Comparison of ENCODE assay signal across 8 mouse cellular contexts in genomic region chr7:57591249-57591577, GRCm38 (mm10).
DNase-seq lines count a peak whose midpoint lies in the region; ATAC-seq lines count a peak whose summit lies in the region.

No protein-coding gene starts in this region.

- WGBS in kidney, embryonic 15.5 days = under 1% methylated on average over 33 of the region's 34 CpGs
- WGBS in embryonic facial prominence, embryonic 12.5 days = under 1% methylated on average over 28 of the region's 34 CpGs
- WGBS in hindbrain, embryonic 13.5 days = under 1% methylated on average over 30 of the region's 34 CpGs
- under 1% methylated on average over 34 of the region's 34 CpGs for WGBS in midbrain, embryonic 13.5 days

- H3K27me3 ChIP-seq in kidney, embryonic 15.5 days = peaks cover 46% of the 10 kb centered on the region
- peaks cover 31% of the 10 kb centered on the region for H3K27me3 ChIP-seq in embryonic facial prominence, embryonic 12.5 days
- 0 out of 2 replicates have a peak, but pooled peaks cover 5% of the 10 kb centered on the region for H3K27me3 ChIP-seq in hindbrain, embryonic 13.5 days
- peaks cover 7% of the 10 kb centered on the region; the same call in 1 of the 2 replicates for H3K27me3 ChIP-seq in midbrain, embryonic 13.5 days

- H3K9ac ChIP-seq in kidney, embryonic 15.5 days = peak overlapping the region; percentile 37; the same call in 1 of the 2 replicates
- peak overlapping the region; percentile 58 for H3K9ac ChIP-seq in embryonic facial prominence, embryonic 12.5 days
- peak overlapping the region; percentile 89 for H3K9ac ChIP-seq in hindbrain, embryonic 13.5 days
- peak overlapping the region; percentile 83 for H3K9ac ChIP-seq in midbrain, embryonic 13.5 days (replicated peaks)

- H3K36me3 ChIP-seq in kidney, embryonic 15.5 days = no peaks in the 10 kb centered on the region
- no peaks in the 10 kb centered on the region for H3K36me3 ChIP-seq in embryonic facial prominence, embryonic 12.5 days
- H3K36me3 ChIP-seq in hindbrain, embryonic 13.5 days = no peaks in the 10 kb centered on the region
- H3K36me3 ChIP-seq in midbrain, embryonic 13.5 days = no peaks in the 10 kb centered on the region

- H3K27ac ChIP-seq in kidney, embryonic 15.5 days = no peak overlapping the region
- 0 out of 2 replicates have a peak overlapping the region, but pooled peaks have one; percentile 23 for H3K27ac ChIP-seq in embryonic facial prominence, embryonic 12.5 days
- peak overlapping the region; percentile 94 for H3K27ac ChIP-seq in hindbrain, embryonic 13.5 days
- H3K27ac ChIP-seq in midbrain, embryonic 13.5 days = peak overlapping the region; percentile 90

- no peaks in the 10 kb centered on the region for H3K9me3 ChIP-seq in kidney, embryonic 15.5 days (replicated peaks)
- H3K9me3 ChIP-seq in embryonic facial prominence, embryonic 12.5 days = no peaks in the 10 kb centered on the region
- no peaks in the 10 kb centered on the region for H3K9me3 ChIP-seq in hindbrain, embryonic 13.5 days
- no peaks in the 10 kb centered on the region for H3K9me3 ChIP-seq in midbrain, embryonic 13.5 days

- peaks cover 16% of the 10 kb centered on the region for H3K4me1 ChIP-seq in kidney, embryonic 15.5 days
- 0 out of 2 replicates have a peak, but pooled peaks cover 13% of the 10 kb centered on the region for H3K4me1 ChIP-seq in embryonic facial prominence, embryonic 12.5 days
- peaks cover 25% of the 10 kb centered on the region for H3K4me1 ChIP-seq in hindbrain, embryonic 13.5 days (replicated peaks)
- H3K4me1 ChIP-seq in midbrain, embryonic 13.5 days (replicated peaks) = peaks cover 9% of the 10 kb centered on the region; the same call in 1 of the 2 replicates

- DNase-seq in kidney, postnatal 25 days = no peak
- DNase-seq in ovary, postnatal 36 days (ENCODE audit: low spot score) = no peak
- DNase-seq in retina, postnatal 1 day = no peak
- DNase-seq in adrenal gland, adult 8-10 months = no peak

- peak; percentile 74 for ATAC-seq in kidney, embryonic 15.5 days (replicated peaks; ENCODE audit: low FRiP score)
- ATAC-seq in embryonic facial prominence, embryonic 12.5 days (ENCODE audit: insufficient number of reproducible peaks, insufficient read depth, low FRiP score, low TSS enrichment) = peak; percentile 70
- ATAC-seq in hindbrain, embryonic 13.5 days (ENCODE audit: low FRiP score) = peak; percentile 82
- ATAC-seq in midbrain, embryonic 13.5 days = peak; percentile 82

- peak overlapping the region; percentile 96 for H3K4me2 ChIP-seq in kidney, embryonic 15.5 days
- peak overlapping the region; percentile 97 for H3K4me2 ChIP-seq in embryonic facial prominence, embryonic 12.5 days (replicated peaks)
- peak overlapping the region; percentile 84 for H3K4me2 ChIP-seq in hindbrain, embryonic 13.5 days
- peak overlapping the region; percentile 83 for H3K4me2 ChIP-seq in midbrain, embryonic 13.5 days (replicated peaks)

- H3K4me3 ChIP-seq in kidney, embryonic 15.5 days (replicated peaks) = peak overlapping the region; percentile 65
- H3K4me3 ChIP-seq in embryonic facial prominence, embryonic 12.5 days = peak overlapping the region; percentile 67
- H3K4me3 ChIP-seq in hindbrain, embryonic 13.5 days = peak overlapping the region; percentile 82
- peak overlapping the region; percentile 80 for H3K4me3 ChIP-seq in midbrain, embryonic 13.5 days (replicated peaks)

Comparison
In these comparisons a context has a peak if more than half of its experiments do, and no peak if none do; other contexts are left out.
1. H3K9ac ChIP-seq: peak in every context shown above with its lines; median percentile 89 in hindbrain, embryonic 13.5 days; 83 in midbrain, embryonic 13.5 days; 58 in embryonic facial prominence, embryonic 12.5 days; 37 in kidney, embryonic 15.5 days.